17 mouse cellular contexts compared by ENCODE assay signal in genomic region chr16:56700898-56701297, GRCm38 (mm10).
"Had no signal": no experiment of that assay in that cellular context is flagged by ENCODE, and none has a peak within 500 bp of the region (broad histone marks: within the 10 kb centered on the region; RNA-seq: fewer than 3 reads in every experiment).

No protein-coding gene starts in this region.

- H3K9ac ChIP-seq: neural tube, embryonic 12.5 days; neural tube, embryonic 13.5 days; neural tube, embryonic 15.5 days; stomach, embryonic 15.5 days had no signal

- H3K4me3 ChIP-seq: neural tube, embryonic 12.5 days; neural tube, embryonic 13.5 days; neural tube, embryonic 15.5 days; stomach, embryonic 15.5 days had no signal

- DNase-seq: retina, postnatal 1 day; right cerebral cortex, adult 18-20 months; right cerebral cortex, postnatal 14 days; right cerebral cortex, postnatal 25 days; right cerebral cortex, postnatal 4 days; spleen, adult 18-20 months; thymus, adult 18-20 months; thymus, adult 2 months; thymus, postnatal 14 days; thymus, postnatal 25 days; thymus, postnatal 36 days; thymus, postnatal 4 days had no signal

- H3K27ac ChIP-seq: neural tube, embryonic 12.5 days; neural tube, embryonic 13.5 days; neural tube, embryonic 15.5 days; stomach, embryonic 15.5 days; stomach, postnatal 0 days had no signal

- H3K27me3 ChIP-seq: neural tube, embryonic 12.5 days; neural tube, embryonic 13.5 days; neural tube, embryonic 15.5 days; stomach, embryonic 15.5 days had no signal

- H3K4me2 ChIP-seq: neural tube, embryonic 12.5 days; neural tube, embryonic 13.5 days; neural tube, embryonic 15.5 days; stomach, embryonic 15.5 days had no signal

- H3K4me1 ChIP-seq: neural tube, embryonic 12.5 days; neural tube, embryonic 13.5 days; neural tube, embryonic 15.5 days had no signal

- H3K9me3 ChIP-seq: neural tube, embryonic 12.5 days; neural tube, embryonic 13.5 days; neural tube, embryonic 15.5 days; stomach, embryonic 15.5 days had no signal
